Mouse (Mus musculus): ENCODE results near the gene Iqsec3. TPM values are rescaled to one million over a fixed set of nuclear protein-coding genes. Genes with fewer than 3 reads are reported as not detected.

Gene Iqsec3
- total and polyA plus RNA-seq, 2 experiments from 2014 or later, result 10.7 to 50.3 TPM

GRCm38 (mm10) chr6:121451703-121452102, 21.8 kb downstream of the Iqsec3 start:
- Histone ChIP-seq H3K4me2 (ENCODE audit: low read depth, low read length, poor library complexity, severe bottlenecking) (no peak overlapping the region), H3K9ac (replicated peaks; ENCODE audit: low read length, poor library complexity, severe bottlenecking) (no peak overlapping the region), H3K9me3 (ENCODE audit: low read length) (no peaks in the 10 kb centered on the region), H3K4me1 (ENCODE audit: insufficient read depth, low read length) (peaks cover 10% of the 10 kb centered on the region; the same call in 1 of the 2 replicates), H3K36me3 (ENCODE audit: insufficient read depth, low read length) (no peaks in the 10 kb centered on the region), H3K4me3 (ENCODE audit: low read depth, low read length) (no peak overlapping the region), H3K27me3 (ENCODE audit: insufficient read depth, low read length) (no peaks in the 10 kb centered on the region), H3K27ac (ENCODE audit: low read depth, low read length) (no peak overlapping the region)
- ATAC-seq (ENCODE audit: low FRiP score), result no peak
- WGBS, result 89% methylated on average over 3 of the region's 3 CpGs
- DNase-seq (ENCODE audit: low spot score), result no peak
- no peak for TF ChIP-seq CTCF (IDR thresholded peaks at IDR 0.05)

- no peak for TF ChIP-seq CTCF (IDR thresholded peaks at IDR 0.05)
- no peak overlapping the region for H3K4me2 ChIP-seq (ENCODE audit: low read depth, low read length, poor library complexity, severe bottlenecking)
- H3K4me3 ChIP-seq (ENCODE audit: low read depth, low read length), result no peak overlapping the region
- H3K27me3 ChIP-seq (ENCODE audit: insufficient read depth, low read length), result no peaks in the 10 kb centered on the region
- ATAC-seq (ENCODE audit: low FRiP score), result no peak
- DNase-seq (ENCODE audit: low spot score), result peak; percentile 21
- no peak overlapping the region for H3K27ac ChIP-seq (ENCODE audit: low read depth, low read length)
- 17% methylated on average over 5 of the region's 5 CpGs for WGBS
- H3K36me3 ChIP-seq (ENCODE audit: insufficient read depth, low read length), result no peaks in the 10 kb centered on the region
- H3K4me1 ChIP-seq (ENCODE audit: insufficient read depth, low read length), result no peaks in the 10 kb centered on the region
- no peaks in the 10 kb centered on the region for H3K9me3 ChIP-seq (ENCODE audit: low read length)
- no peak overlapping the region for H3K9ac ChIP-seq (replicated peaks; ENCODE audit: low read length, poor library complexity, severe bottlenecking)
Observed at GRCm38 (mm10) chr6:121440696-121441220, 32.7 kb downstream of the Iqsec3 start.

GRCm38 (mm10) chr6:121424830-121425229, 48.6 kb downstream of the Iqsec3 start:
- H3K4me2 ChIP-seq (ENCODE audit: low read depth, low read length, poor library complexity, severe bottlenecking), result no peak overlapping the region
- no peak overlapping the region for H3K4me3 ChIP-seq (ENCODE audit: low read depth, low read length)
- TF ChIP-seq CTCF (IDR thresholded peaks at IDR 0.05), result no peak
- no peaks in the 10 kb centered on the region for H3K4me1 ChIP-seq (ENCODE audit: insufficient read depth, low read length)
- H3K27ac ChIP-seq (ENCODE audit: low read depth, low read length), result no peak overlapping the region
- no peaks in the 10 kb centered on the region for H3K27me3 ChIP-seq (ENCODE audit: insufficient read depth, low read length)
- H3K9ac ChIP-seq (replicated peaks; ENCODE audit: low read length, poor library complexity, severe bottlenecking), result no peak overlapping the region
- no peak for DNase-seq (ENCODE audit: low spot score)
- H3K36me3 ChIP-seq (ENCODE audit: insufficient read depth, low read length), result no peaks in the 10 kb centered on the region
- peak; percentile 34; the same call in 1 of the 2 replicates for ATAC-seq (ENCODE audit: low FRiP score)
- H3K9me3 ChIP-seq (ENCODE audit: low read length), result no peaks in the 10 kb centered on the region
- WGBS, result 39% methylated on average over 6 of the region's 6 CpGs

- no peak overlapping the region for H3K9ac ChIP-seq (replicated peaks; ENCODE audit: low read length, poor library complexity, severe bottlenecking)
- WGBS, result 38% methylated on average over 12 of the region's 12 CpGs
- no peak overlapping the region for H3K27ac ChIP-seq (ENCODE audit: low read depth, low read length)
- no peaks in the 10 kb centered on the region for H3K27me3 ChIP-seq (ENCODE audit: insufficient read depth, low read length)
- no peaks in the 10 kb centered on the region for H3K36me3 ChIP-seq (ENCODE audit: insufficient read depth, low read length)
- no peak overlapping the region for H3K4me3 ChIP-seq (ENCODE audit: low read depth, low read length)
- ATAC-seq (ENCODE audit: low FRiP score) (peak; percentile 52), DNase-seq (ENCODE audit: low spot score) (no peak)
- no peaks in the 10 kb centered on the region for H3K9me3 ChIP-seq (ENCODE audit: low read length)
- no peak for TF ChIP-seq CTCF (IDR thresholded peaks at IDR 0.05)
- H3K4me1 ChIP-seq (ENCODE audit: insufficient read depth, low read length), result no peaks in the 10 kb centered on the region
- H3K4me2 ChIP-seq (ENCODE audit: low read depth, low read length, poor library complexity, severe bottlenecking), result no peak overlapping the region
Observed at GRCm38 (mm10) chr6:121424403-121424802, 49.1 kb downstream of the Iqsec3 start.

GRCm38 (mm10) chr6:121412558-121413297, 60.8 kb downstream of the Iqsec3 start:
- Histone ChIP-seq H3K9ac (replicated peaks; ENCODE audit: low read length, poor library complexity, severe bottlenecking) (no peak overlapping the region), H3K4me3 (ENCODE audit: low read depth, low read length) (no peak overlapping the region), H3K9me3 (ENCODE audit: low read length) (no peaks in the 10 kb centered on the region), H3K27ac (ENCODE audit: low read depth, low read length) (no peak overlapping the region), H3K4me2 (ENCODE audit: low read depth, low read length, poor library complexity, severe bottlenecking) (peak overlapping the region; percentile 23; the same call in 1 of the 2 replicates), H3K27me3 (ENCODE audit: insufficient read depth, low read length) (no peaks in the 10 kb centered on the region; the same call in 1 of the 2 replicates), H3K36me3 (ENCODE audit: insufficient read depth, low read length) (peaks cover 4% of the 10 kb centered on the region; the same call in 1 of the 2 replicates), H3K4me1 (ENCODE audit: insufficient read depth, low read length) (no peaks in the 10 kb centered on the region)
- ATAC-seq (ENCODE audit: low FRiP score) (no peak), DNase-seq (ENCODE audit: low spot score) (no peak)
- no peak for TF ChIP-seq CTCF (IDR thresholded peaks at IDR 0.05)
- WGBS, result 17% methylated on average over 46 of the region's 46 CpGs

GRCm38 (mm10) chr6:121407571-121408011, 65.9 kb downstream of the Iqsec3 start:
- no peak overlapping the region for H3K9ac ChIP-seq (replicated peaks; ENCODE audit: low read length, poor library complexity, severe bottlenecking)
- no peak overlapping the region for H3K27ac ChIP-seq (ENCODE audit: low read depth, low read length)
- no peak for ATAC-seq (ENCODE audit: low FRiP score)
- no peak overlapping the region for H3K4me2 ChIP-seq (ENCODE audit: low read depth, low read length, poor library complexity, severe bottlenecking)
- WGBS, result 28% methylated on average over 5 of the region's 5 CpGs
- TF ChIP-seq CTCF (IDR thresholded peaks at IDR 0.05), result no peak
- no peak overlapping the region for H3K4me3 ChIP-seq (ENCODE audit: low read depth, low read length)
- H3K36me3 ChIP-seq (ENCODE audit: insufficient read depth, low read length), result peaks cover 4% of the 10 kb centered on the region; the same call in 1 of the 2 replicates
- no peaks in the 10 kb centered on the region for H3K27me3 ChIP-seq (ENCODE audit: insufficient read depth, low read length)
- no peaks in the 10 kb centered on the region for H3K4me1 ChIP-seq (ENCODE audit: insufficient read depth, low read length)
- no peaks in the 10 kb centered on the region for H3K9me3 ChIP-seq (ENCODE audit: low read length)
- no peak for DNase-seq (ENCODE audit: low spot score)
